Mouse (Mus musculus): ENCODE data around the gene Gm28053. TPM values are rescaled to one million over a fixed set of nuclear protein-coding genes. Genes with fewer than 3 reads are reported as not detected.

Gene Gm28053
- polyA plus RNA-seq, 1 experiment from 2014 or later: 13.9 TPM

DNA sequence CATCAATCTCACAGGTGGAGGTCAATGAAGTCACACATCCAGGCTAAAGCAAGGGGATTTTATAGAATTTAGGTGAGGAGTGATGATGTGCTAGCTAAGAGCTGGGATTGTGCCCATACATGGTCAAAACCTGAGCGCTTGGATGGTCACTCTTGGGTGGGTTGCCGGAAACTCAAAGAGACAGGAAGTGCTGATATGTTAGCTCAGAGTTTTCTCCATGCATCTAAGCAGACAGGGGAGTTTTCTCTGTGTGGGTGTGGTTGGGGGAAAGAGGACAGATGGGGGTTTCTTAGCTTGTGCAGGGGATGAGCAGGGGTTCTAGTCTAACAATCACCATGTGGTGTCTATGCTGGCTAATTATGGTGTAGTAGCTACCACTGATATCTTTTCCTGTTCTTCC lies 29.1 kb upstream of the Gm28053 start:
- DNase-seq (ENCODE audit: low spot score): no peak

DNA sequence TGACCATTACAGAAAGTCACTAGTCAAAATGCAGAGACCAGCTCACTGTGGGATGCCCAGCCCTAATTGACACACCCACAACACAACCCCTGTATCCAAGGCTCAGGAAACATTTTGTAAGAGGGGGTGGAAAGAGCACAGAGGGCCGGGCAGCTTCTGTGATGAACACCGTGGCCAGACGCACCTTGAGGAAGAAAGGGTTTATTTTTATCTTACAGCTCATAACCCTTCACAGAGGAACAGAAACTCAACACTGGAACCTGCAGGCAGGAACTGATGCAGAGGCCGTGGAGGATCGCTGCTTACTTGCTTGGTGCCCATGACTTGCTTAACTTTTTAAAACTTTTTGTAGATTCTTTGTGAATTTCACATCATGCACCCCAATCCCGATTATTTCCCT lies 25.4 kb upstream of the Gm28053 start:
- DNase-seq (ENCODE audit: low spot score): no peak

DNA sequence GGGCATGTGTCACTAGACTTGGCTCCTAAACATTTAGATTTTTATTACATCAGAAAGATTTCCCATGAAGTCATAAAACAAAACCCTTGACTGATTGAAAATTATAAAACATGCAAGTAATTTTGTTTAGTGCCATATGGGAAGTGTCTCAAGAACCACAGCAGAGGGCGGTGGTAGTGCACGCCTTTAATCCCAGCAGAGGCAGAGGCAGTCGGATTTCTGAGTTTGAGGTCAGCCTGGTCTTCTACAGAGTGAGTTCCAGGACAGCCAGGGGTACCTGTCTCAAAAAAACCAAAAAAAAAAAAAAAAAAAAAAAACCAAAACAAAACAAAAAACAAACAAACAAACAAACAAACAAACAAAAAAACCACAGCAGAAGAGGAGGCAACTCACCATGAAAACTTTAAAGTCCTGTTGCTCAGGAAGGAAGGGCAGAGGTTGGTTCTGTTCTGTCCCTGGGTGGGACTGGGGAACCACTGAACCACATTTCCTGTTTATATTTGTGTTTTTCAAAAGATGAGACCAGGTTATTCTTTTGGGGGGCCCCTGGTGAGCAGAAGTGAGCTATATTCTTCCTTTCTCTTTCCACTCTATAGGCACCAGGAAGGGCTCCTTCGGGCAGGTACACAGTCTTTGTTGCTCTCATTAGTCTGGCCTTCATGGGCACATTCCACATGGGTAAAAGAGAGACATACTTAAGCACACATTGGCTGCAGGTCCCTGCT lies 21.4 kb upstream of the Gm28053 start:
- DNase-seq (ENCODE audit: low spot score): no peak

DNA sequence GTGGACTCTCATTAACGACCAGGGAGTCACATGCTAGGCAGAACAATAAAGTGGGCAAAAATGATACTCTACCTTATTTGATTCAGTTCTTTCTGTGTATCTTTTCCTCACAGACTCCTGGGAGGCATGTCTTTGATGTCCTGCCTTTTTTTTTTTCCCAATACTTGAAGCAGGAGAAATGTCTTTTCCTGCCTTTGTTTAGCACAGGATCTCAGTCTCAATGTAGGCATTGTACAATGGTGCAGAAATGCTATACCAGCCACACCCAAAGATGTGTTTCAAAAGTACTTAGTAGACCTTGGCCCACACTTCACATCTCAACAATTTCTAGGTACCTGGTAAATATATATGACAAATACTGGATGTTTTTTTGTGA lies 20.9 kb upstream of the Gm28053 start:
- no peak for DNase-seq (ENCODE audit: low spot score)

DNA sequence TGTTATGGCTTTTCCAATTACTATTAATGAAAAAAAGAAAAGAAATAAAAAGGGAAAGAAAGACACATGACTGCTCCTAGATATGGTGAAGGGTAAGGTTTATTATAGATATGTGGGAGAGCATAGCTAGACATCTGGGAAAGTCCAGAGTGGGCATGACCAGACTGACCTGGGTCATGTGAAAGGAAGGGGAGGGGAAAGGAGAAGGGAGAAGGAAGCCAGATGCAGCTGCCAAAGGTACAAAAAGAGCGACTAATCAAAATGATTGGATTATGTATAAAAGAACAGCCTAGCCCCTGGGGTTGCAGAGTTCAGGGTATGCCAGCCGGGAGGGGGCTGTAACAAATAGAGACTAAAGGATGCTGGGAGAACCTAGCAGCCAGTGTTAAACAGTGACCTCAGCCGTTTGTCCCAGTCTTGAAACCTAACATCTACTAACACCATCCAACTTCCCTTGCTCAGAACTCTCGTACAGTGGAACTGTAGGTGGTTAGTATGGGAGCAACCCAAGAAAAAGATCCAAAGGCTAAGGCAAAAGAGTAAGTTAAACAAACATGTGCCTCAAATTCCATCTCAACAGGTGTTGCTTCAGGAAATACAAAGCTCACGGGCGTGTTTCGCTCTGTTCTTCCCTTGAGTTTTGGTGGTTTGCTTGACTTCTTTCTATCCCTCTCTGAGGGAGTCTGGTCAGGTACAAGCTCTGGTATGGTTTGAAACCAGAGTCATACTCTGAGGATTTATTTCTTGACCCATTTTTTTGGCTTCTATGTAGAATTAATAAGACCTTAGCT lies 20.1 kb upstream of the Gm28053 start:
- no peak for DNase-seq (ENCODE audit: low spot score)

DNA sequence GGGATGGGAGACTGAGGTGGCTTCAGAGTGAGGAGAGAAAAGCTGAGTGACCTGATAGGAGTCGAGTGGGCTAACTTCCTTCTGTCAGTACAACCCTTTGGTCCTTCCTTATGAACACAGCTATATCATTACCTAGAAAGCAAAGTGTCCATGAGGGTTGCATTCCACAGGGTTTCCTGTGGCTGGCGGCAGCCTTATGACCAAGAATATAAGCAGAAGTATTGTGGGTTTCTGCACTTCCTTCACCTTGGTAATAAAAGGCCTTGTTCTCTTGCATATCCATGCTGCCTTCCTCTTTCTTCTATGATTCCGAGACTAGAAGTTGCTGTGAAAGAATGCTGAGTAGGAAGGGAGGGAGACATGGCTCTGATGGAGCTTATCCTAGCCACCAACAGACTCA lies 19.5 kb upstream of the Gm28053 start:
- no peak for DNase-seq (ENCODE audit: low spot score)

DNA sequence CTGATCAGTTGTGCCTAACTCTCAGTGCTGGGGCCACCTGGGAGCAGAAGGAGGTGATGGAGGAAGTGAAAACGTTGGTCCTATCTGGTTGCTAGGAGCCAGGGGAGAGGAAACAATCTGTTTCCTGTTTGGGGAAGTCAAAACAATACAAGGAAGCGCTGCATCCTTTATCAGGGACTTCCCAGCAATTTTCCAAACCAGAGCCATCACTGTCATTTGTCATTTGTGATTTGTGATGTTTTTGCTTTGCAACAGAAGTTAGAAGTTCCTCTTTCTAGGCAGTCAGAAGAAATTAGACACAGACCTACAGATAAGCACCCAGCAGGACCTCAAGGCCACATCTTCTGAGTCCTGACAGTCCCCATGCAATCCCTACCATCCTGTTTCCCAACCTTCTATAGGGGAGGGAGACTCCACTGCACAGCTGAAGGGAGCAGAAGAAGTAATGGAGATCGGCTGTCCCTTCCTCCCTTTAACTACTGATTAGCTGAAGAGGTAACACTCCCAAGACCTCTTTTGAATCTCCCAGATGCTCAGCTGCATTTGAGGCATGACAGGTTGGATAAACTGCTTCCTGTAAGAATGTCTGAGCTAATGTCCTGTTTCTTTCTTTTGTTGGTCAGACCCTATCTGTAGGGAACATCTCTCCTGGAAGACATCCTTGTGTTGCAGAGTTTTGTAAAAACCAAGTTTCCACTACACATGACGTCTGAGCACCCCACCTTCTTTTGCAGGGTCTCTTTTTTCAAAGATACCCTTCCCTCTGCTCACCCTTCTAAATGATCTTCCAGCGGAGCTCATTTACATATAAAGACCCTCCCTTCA lies 17.9 kb upstream of the Gm28053 start:
- DNase-seq (ENCODE audit: low spot score): no peak

DNA sequence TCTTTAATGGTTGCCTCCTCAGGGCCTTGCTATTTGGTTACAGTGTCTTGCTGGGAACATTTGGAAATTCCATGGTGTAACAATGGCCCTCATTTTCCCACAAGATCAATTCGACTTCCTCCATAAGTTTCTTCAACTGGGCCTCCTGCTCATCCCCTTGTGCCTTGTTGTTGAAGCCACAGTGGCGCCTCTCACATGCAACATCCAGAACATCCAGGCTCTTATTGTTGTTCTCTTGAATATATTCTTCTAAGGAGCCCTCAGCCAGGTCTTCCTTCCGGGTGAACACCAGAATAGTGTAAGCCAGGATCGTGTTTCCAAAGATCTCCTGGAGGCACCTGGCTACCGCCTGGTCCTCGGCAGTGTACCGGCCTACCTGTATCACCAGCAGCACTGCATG lies 16.3 kb upstream of the Gm28053 start:
- no peak for DNase-seq (ENCODE audit: low spot score)

DNA sequence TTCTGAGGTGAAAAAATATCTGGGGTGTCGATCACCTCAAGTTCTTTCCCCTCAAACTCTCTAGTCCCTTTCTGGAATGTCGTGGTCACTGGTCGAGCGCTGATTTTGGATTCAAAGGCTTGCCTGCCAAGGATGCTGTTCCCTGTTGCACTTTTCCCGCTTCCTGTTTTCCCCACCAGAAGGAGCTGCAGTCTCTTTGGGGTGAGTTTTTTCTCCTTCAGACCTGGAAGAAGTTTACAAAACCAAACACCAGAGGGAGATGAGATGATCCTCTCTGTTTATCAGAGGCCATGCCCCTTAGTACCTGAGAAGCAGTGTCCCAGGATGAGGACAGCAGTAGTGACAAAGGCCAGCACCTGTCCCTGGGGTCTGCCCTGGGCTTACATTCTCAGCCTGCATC lies 15.8 kb upstream of the Gm28053 start:
- no peak for DNase-seq (ENCODE audit: low spot score)

DNA sequence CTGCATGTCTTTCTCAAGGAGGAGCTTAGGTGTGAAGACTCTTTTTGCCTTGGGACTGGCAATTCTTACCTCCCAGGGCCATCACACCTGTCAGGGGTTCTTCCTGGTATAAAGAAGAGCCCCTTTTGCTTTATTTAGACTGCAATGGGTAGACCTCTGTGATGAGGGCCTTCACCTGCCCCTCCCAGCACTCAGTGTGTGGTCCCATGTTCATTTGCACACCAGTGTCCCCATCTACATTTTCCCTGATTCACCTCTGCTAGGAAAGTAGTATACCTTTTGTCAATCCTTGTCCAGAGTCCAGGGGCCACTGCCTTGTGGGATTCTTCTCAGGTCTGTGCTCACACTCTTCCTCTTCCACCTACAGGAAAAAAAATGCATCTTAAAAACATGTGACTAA lies 14.3 kb upstream of the Gm28053 start:
- DNase-seq (ENCODE audit: low spot score): no peak

DNA sequence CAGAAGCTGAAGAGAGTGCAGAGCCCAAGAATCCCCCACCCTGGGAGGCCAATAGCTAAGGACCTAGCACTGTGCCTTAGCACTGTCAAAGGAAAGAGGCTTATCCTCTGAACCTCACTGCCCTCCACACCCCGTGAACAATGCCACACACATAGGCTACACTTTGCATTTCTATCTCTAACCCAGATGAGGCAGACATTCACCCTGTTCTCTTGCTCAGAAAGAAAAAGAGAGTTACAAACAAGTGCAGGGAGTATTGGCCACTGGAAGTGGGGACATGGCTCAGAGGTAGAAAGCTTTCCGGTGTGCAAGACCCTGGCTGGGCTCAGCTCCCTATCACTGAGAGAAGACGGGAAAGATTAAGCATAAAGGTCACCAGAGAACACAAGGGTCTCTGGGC lies 12.3 kb upstream of the Gm28053 start:
- no peak for DNase-seq (ENCODE audit: low spot score)

DNA sequence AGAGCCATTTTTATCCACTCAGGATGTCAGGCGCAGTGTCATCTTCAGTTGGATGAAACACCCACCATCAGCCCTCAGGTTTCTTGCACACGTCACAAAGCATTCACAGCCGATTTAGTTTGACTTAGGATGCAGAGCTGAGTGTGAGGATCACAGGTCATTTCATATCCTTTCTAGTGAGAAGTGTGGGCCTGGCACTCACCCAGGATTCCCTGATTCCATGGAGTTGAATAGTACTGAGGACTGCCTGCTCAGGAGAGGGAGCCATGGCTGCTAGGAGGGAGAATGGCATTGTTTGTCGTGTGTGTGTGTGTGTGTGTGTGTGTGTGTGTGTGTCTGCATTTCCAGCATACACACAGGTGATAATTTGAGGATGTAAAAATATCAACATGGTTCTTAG lies 1.9 kb downstream of the Gm28053 start:
- DNase-seq (ENCODE audit: low spot score): no peak

DNA sequence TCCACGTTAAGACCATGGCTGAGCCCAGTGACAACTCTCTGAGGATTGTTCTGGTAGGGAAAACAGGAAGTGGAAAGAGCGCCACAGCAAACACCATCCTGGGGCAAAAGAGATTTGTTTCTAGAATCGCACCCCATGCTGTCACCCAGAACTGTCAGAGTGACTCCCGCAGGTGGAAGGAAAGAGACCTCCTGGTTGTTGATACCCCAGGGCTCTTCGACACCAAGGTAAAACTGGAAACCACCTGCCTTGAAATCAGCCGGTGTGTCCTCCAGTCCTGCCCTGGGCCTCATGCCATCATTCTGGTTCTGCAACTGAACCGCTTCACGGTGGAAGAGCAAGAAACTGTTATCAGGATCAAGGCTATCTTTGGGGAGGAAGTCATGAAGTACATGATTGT lies 5.1 kb downstream of the Gm28053 start:
- DNase-seq (ENCODE audit: low spot score): no peak

DNA sequence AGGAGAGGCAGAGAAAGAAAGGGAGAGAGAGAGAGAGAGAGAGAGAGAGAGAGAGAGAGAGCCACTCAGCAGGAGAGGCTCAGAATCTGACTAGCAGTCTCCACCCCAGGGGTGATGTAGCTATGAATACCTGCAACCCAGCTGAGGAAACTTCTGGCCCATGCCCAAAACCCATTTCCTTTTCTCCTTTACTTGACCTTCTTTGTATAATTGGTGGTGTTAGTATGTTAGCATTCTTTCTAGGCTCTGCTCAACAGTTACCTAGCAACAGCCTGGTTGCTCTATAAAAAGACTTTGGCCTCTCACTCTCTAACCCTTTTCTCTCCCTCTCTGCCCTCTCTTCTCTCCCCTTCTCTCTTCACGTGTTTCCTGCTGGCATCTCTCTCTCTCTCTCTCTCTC lies 7.1 kb downstream of the Gm28053 start:
- no peak for DNase-seq (ENCODE audit: low spot score)

DNA sequence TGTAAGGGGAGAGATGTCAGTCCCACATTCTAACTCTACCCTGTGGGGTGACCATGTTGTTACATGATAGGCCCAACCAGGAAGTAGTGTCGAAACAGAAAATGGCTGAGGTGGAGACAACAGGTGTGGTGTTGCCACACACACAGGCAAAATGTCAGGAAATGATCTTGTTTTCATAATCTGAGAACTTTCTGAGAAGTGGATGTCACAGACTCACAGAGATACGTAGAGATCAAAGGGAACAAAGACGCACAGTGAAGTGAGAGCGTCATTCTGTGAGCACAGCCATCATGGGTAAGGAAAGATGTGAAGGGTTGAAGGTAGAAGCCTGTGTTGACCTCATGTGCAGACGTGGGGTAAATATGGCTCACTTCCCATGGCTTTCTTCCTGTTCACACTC lies 9.4 kb downstream of the Gm28053 start:
- peak; percentile 56 for DNase-seq (ENCODE audit: low spot score)

DNA sequence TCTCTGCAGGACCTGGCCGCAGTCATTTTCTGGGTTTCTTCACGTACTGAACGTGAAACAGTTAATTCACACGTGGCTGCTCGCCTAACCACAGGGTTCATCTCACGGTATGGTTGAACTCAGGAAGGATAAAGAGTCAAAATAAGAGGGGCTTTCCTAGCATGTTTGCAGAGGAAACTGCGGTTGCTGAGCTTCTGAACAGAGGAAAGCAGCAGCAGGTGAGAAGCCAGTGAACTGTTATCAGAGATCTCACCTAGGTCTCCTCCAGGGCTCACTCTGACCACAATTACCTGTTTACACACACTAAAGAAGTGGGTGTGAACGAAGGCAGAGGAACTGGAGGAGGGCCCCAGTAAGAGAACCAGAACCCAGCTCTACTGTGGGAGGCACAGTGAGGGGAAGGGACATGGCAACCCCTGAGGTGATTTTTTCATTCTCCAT lies 14.5 kb downstream of the Gm28053 start:
- peak; percentile 94 for DNase-seq (ENCODE audit: low spot score)

DNA sequence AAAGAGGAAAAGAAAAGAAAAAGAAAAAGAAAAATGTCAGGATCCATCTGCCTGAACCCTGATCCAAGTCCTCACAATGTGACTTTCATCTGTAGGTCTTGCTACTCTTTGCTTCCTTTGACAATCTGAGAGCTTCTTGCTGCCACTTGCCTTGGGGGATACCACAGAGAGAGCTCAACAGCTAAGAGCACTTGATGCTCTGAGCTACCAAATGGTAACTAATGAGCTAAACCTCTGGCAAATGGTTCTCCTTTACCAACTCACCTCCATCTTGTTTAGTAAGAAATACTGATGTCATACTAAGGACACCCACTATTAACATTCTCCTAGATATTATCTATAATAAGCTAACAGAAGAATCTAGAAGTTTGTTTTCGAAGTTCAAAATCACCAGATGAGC lies 15.3 kb downstream of the Gm28053 start:
- DNase-seq (ENCODE audit: low spot score): peak; percentile 40

DNA sequence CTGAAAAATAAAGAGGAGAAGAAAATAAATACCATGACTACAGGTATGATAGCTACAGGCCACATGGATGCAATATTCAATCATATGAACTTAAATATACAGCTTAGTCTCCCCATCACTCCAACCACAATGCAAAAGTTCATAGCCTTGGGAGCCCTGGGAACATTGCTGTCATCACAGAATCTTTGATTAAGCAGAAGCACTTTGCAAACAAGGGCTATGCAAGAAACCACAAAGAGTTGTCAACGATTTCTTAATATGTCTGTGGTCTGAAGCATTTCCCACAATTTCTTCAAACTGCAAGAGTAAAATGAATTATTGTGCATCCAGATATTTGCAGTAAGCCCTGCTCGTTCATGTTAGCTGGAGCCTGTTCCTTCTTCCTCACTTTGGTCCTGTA lies 18.6 kb downstream of the Gm28053 start:
- no peak for DNase-seq (ENCODE audit: low spot score)

DNA sequence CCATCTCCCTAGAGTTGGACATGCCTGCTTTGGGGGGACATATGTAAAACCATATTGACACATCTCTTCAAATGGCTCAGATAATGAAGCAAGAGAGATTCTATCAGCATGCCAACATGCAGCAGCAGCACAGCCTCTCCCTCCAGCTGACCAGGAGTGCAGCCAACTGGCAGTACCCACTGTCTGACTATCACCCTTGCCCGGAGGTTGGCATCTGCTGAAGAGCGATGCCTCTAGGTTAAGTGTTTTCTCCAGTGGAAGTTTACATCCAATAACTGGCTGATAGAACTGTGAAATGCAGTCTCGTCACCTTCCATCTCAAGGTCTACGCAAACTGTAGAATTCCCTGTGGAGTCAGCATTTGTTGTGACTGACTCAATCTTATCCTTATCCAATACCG lies 19.3 kb downstream of the Gm28053 start:
- no peak for DNase-seq (ENCODE audit: low spot score)

DNA sequence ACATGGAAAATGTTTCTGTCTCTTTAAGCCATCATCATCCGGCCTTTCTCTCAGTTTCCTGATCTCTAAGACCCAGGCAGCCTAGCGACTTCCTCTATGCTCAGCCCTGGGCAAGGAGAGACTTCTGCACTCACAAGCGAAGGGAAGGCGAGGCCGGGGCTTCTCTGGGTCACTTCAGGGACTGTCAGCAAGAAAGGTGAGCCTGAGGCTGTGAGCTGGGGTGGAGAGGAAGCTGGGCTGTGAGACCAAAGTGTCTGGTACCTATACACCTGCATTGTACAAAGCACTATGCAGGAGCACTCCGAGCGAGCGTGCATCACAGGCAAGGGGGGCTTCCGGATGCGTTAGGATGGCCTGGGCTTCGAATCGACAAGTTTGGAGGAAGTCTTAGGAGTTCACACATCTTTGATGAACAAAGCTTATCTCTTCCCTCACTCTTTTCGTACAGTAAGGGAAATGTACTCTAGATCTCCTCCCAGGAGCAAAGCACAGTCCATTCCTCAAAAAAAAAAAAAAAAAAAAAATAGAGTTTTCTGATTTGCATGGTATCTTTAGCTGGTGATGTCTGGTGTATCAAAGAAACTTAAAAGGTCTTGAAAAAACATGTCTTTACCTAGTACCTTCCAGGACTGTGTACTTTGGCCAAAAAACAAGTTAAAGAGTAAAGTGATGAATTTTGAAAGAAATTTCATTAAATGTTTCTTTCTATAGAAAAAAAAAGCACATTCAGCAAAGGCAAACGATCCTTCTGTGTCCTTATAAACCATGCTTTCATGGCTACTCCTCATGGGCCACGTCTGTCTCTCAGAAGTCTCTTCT lies 20.8 kb downstream of the Gm28053 start, which contains the start of gene Gimap1:
Gene Gimap1, plus strand, starts transcription at position 94 of the 819 bp plus-strand sequence.
- peak; percentile 80 for DNase-seq (ENCODE audit: low spot score)

DNA sequence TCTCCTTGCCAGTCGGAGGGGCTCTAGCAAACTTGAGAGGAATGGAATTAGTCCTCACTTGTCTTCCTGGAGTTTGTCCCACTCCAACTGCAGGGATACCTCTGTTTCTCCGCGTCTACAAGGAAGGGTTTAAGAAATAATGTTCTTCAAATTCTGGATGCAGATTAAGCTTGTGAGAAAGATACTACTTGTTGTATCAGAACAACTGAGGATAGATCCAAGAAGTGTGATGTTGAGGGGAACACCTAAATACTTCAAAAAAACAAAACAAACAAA lies 21.3 kb downstream of the Gm28053 start:
- no peak for DNase-seq (ENCODE audit: low spot score)
